Comparison of ENCODE assay signal across 25 mouse cellular contexts in the genomic region with DNA sequence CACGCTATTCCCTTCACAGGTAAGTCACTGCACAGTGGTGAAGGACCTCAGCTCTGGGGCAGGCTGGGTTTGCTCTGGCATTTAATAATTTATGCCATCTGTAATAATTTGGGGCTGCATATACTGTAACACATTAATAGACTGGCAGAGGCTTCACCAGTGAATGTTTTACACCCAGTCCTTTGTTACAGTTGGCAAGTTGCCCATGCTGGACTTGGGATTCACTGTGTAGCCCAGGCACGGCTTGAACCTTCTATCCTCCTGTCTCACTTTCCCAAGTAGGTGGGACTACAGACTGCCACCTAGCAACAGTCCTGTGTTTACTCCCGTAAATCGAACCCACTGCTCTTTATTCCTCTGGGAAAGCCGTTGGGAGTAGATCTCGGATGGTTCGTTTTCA. TPM values are rescaled to one million over a fixed set of nuclear protein-coding genes. Genes with fewer than 3 reads are reported as not detected.
DNase-seq lines count a peak whose midpoint lies in the region; ATAC-seq and TF ChIP-seq lines count a peak whose summit lies in the region.
"Had no signal": no experiment of that assay in that cellular context is flagged by ENCODE, and none has a peak within 500 bp of the region (broad histone marks: within the 10 kb centered on the region; RNA-seq: fewer than 3 reads in every experiment).

No protein-coding gene starts in this region.

- ATAC-seq in liver, embryonic 11.5 days (replicated peaks; ENCODE audit: low FRiP score) = no peak
- ATAC-seq: hindbrain, embryonic 16.5 days; intestine, postnatal 0 days; midbrain, embryonic 13.5 days; Patski had no signal

- 83% methylated on average over 7 of the region's 7 CpGs for WGBS in liver, adult 2 months
- WGBS in liver, embryonic 11.5 days = 91% methylated on average over 7 of the region's 7 CpGs
- 87% methylated on average over 7 of the region's 7 CpGs for WGBS in heart, embryonic 10.5 days

- H3K4me2 ChIP-seq in liver, embryonic 11.5 days = no peak overlapping the region
- H3K4me2 ChIP-seq: embryonic facial prominence, embryonic 13.5 days; heart, embryonic 15.5 days; limb, embryonic 12.5 days; liver, embryonic 15.5 days; midbrain, embryonic 13.5 days had no signal

- peak; percentile 12 for DNase-seq in liver, adult 2 months (ENCODE audit: extremely low read depth, low read depth, low spot score)
- no peak for DNase-seq in liver, embryonic 11.5 days (ENCODE audit: low spot score)
- peak; percentile 37 for DNase-seq in brain, embryonic 14.5 days (ENCODE audit: low read depth)
- DNase-seq in kidney, adult 9 months = peak; percentile 86
- DNase-seq in kidney, postnatal 4 days = peak; percentile 15 to 50
- no peak for DNase-seq in frontal cortex, postnatal 36 days (ENCODE audit: low spot score in 2 of 2)
- DNase-seq in heart, embryonic 10.5 days (ENCODE audit: low spot score) = no peak
- DNase-seq: adrenal gland, postnatal 10 days; cerebellum, adult 9-11 months; gastrocnemius, postnatal 14 days; heart, adult 18-20 months; heart, postnatal 4 days; lung, postnatal 14 days; right cerebral cortex, postnatal 14 days had no signal

- H3K36me3 ChIP-seq in liver, adult 2 months (ENCODE audit: control insufficient read depth, insufficient read depth, low read length) = peaks cover 32% of the 10 kb centered on the region
- H3K36me3 ChIP-seq in liver, embryonic 11.5 days (ENCODE audit: control insufficient read depth, insufficient read depth, low read length) = peaks cover 6% of the 10 kb centered on the region
- H3K36me3 ChIP-seq in heart, embryonic 10.5 days = peaks cover 49% of the 10 kb centered on the region

- no peak overlapping the region for H3K9ac ChIP-seq in liver, adult 2 months (ENCODE audit: low read depth, low read length)
- H3K9ac ChIP-seq in liver, embryonic 11.5 days (ENCODE audit: low read depth, low read length) = no peak overlapping the region
- H3K9ac ChIP-seq: embryonic facial prominence, embryonic 13.5 days; heart, embryonic 15.5 days; limb, embryonic 12.5 days; liver, embryonic 15.5 days; midbrain, embryonic 13.5 days had no signal

- no peak for TF ChIP-seq POLR2A in liver, adult 2 months (IDR thresholded peaks at IDR 0.05; ENCODE audit: extremely low read depth, insufficient read depth, low read length)
- TF ChIP-seq POLR2A in brain, embryonic 14.5 days (IDR thresholded peaks at IDR 0.05; ENCODE audit: borderline replicate concordance, extremely low read depth, insufficient read depth, insufficient read length, poor library complexity, severe bottlenecking) = no peak

- no peaks in the 10 kb centered on the region for H3K4me1 ChIP-seq in liver, adult 2 months (ENCODE audit: control insufficient read depth, insufficient read depth, low read length)
- H3K4me1 ChIP-seq in liver, embryonic 11.5 days (replicated peaks; ENCODE audit: control insufficient read depth, insufficient read depth, low read length) = no peaks in the 10 kb centered on the region
- peaks cover 7% of the 10 kb centered on the region; the same call in 1 of the 2 replicates for H3K4me1 ChIP-seq in heart, embryonic 10.5 days
- H3K4me1 ChIP-seq: embryonic facial prominence, embryonic 13.5 days; limb, embryonic 12.5 days; liver, embryonic 15.5 days; midbrain, embryonic 13.5 days had no signal

- no peak for TF ChIP-seq CTCF in liver, adult 2 months (IDR thresholded peaks at IDR 0.05; ENCODE audit: low read depth, low read length)
- TF ChIP-seq CTCF in brain, embryonic 14.5 days (IDR thresholded peaks at IDR 0.05; ENCODE audit: borderline replicate concordance, extremely low read depth, insufficient read depth, insufficient read length) = no peak

- H3K4me3 ChIP-seq in liver, adult 2 months (ENCODE audit: insufficient read depth, low read depth, low read length) = no peak overlapping the region
- H3K4me3 ChIP-seq in liver, embryonic 11.5 days (ENCODE audit: low read depth, low read length) = no peak overlapping the region
- H3K4me3 ChIP-seq in heart, embryonic 10.5 days = no peak overlapping the region
- H3K4me3 ChIP-seq: embryonic facial prominence, embryonic 13.5 days; heart, embryonic 15.5 days; limb, embryonic 12.5 days; liver, embryonic 15.5 days; midbrain, embryonic 13.5 days; myocyte had no signal

- H3K27ac ChIP-seq in liver, adult 2 months (replicated peaks; ENCODE audit: insufficient read depth, low read depth, low read length) = no peak overlapping the region
- H3K27ac ChIP-seq in liver, embryonic 11.5 days (ENCODE audit: low read depth, low read length) = no peak overlapping the region
- no peak overlapping the region for H3K27ac ChIP-seq in heart, embryonic 10.5 days
- H3K27ac ChIP-seq: embryonic facial prominence, embryonic 13.5 days; heart, embryonic 15.5 days; limb, embryonic 12.5 days; liver, embryonic 15.5 days; midbrain, embryonic 13.5 days had no signal

- H3K9me3 ChIP-seq in liver, embryonic 11.5 days (ENCODE audit: control insufficient read depth, low read length) = no peaks in the 10 kb centered on the region
- H3K9me3 ChIP-seq in heart, embryonic 10.5 days = no peaks in the 10 kb centered on the region
- H3K9me3 ChIP-seq: embryonic facial prominence, embryonic 13.5 days; heart, embryonic 15.5 days; limb, embryonic 12.5 days; liver, embryonic 15.5 days; midbrain, embryonic 13.5 days had no signal

- H3K27me3 ChIP-seq in liver, adult 2 months (ENCODE audit: control insufficient read depth, insufficient read depth, low read length) = no peaks in the 10 kb centered on the region
- no peaks in the 10 kb centered on the region for H3K27me3 ChIP-seq in liver, embryonic 11.5 days (replicated peaks; ENCODE audit: control insufficient read depth, insufficient read depth, low read length)
- no peaks in the 10 kb centered on the region for H3K27me3 ChIP-seq in heart, embryonic 10.5 days (ENCODE audit: insufficient read depth, poor library complexity, severe bottlenecking)
- H3K27me3 ChIP-seq: embryonic facial prominence, embryonic 13.5 days; heart, embryonic 15.5 days; limb, embryonic 12.5 days; liver, embryonic 15.5 days; midbrain, embryonic 13.5 days; Patski had no signal

- H3K79me2 ChIP-seq in liver, adult 2 months (ENCODE audit: control insufficient read depth, insufficient read depth, low read length) = no peaks in the 10 kb centered on the region

RNA-seq across cellular contexts. Expression of gene Syt16, which starts 11.2 kb away (rescaled TPM):
- total RNA-seq in liver, adult 2 months (2014; rRNA removed) = 0.07 TPM in 1 of 2 replicates, not detected in the other
- polyA plus RNA-seq in liver, adult 2 months (2012; rRNA removed) = not detected in 2 replicates
- 0.27 and 0.53 TPM in 2 replicates for polyA plus RNA-seq in liver, embryonic 11.5 days (2014; fragmentation: Nextera tagmentation; extraction: Ambion mirVana)
- 36.5 and 43.4 TPM in 2 replicates for polyA plus RNA-seq in brain, embryonic 14.5 days (2012; rRNA removed)
- 0.32 and 0.33 TPM in 2 replicates for polyA plus RNA-seq in heart, embryonic 10.5 days (2016; fragmentation: Nextera tagmentation; extraction: Ambion mirVana)
- total RNA-seq: gastrocnemius, postnatal 14 days; heart, adult 18-20 months; megakaryocyte, adult 5-6 weeks had no signal
- polyA plus RNA-seq: myocyte; Patski; spleen, adult 2 months had no signal

RNA-seq across cellular contexts. Expression of gene Snapc1, which starts 22.0 kb away (rescaled TPM):
- 3.0 and 4.4 TPM in 2 replicates for total RNA-seq in liver, adult 2 months (2014; rRNA removed)
- polyA plus RNA-seq in liver, adult 2 months (2012; rRNA removed) = 5.4 and 6.0 TPM in 2 replicates
- polyA plus RNA-seq in liver, embryonic 11.5 days (2014; fragmentation: Nextera tagmentation; extraction: Ambion mirVana) = 13.6 and 15.1 TPM in 2 replicates
- 33.4 and 34.1 TPM in 2 replicates for polyA plus RNA-seq in brain, embryonic 14.5 days (2012; rRNA removed)
- 20.8 and 24.1 TPM in 2 replicates for polyA plus RNA-seq in heart, embryonic 10.5 days (2016; fragmentation: Nextera tagmentation; extraction: Ambion mirVana)

RNA-seq across cellular contexts. Expression of gene Gm49321, which starts 48.8 kb away (rescaled TPM):
- not detected in 2 replicates for total RNA-seq in liver, adult 2 months (2014; rRNA removed)
- polyA plus RNA-seq in liver, adult 2 months (2012; rRNA removed) = not detected in 2 replicates
- 6.6 and 9.7 TPM in 2 replicates for polyA plus RNA-seq in liver, embryonic 11.5 days (2014; fragmentation: Nextera tagmentation; extraction: Ambion mirVana)
- not detected in 2 replicates for polyA plus RNA-seq in brain, embryonic 14.5 days (2012; rRNA removed)
- 13.8 and 15.8 TPM in 2 replicates for polyA plus RNA-seq in heart, embryonic 10.5 days (2016; fragmentation: Nextera tagmentation; extraction: Ambion mirVana)
- polyA plus RNA-seq: myocyte had no signal

Comparison
In these comparisons a context has a peak if more than half of its experiments do, and no peak if none do; other contexts are left out.
1. DNase-seq: peak in liver, adult 2 months (single experiment), brain, embryonic 14.5 days (single experiment), kidney, adult 9 months (single experiment) and kidney, postnatal 4 days (2 of 2); none in liver, embryonic 11.5 days (single experiment), frontal cortex, postnatal 36 days (0 of 2) and heart, embryonic 10.5 days (single experiment).
2. RNA of gene Syt16, which starts 11.2 kb away (polyA plus RNA-seq): 36.5 to 43.4 TPM in brain, embryonic 14.5 days; 0.32 to 0.33 TPM in heart, embryonic 10.5 days, 0.27 to 0.53 TPM in liver, embryonic 11.5 days and not detected in liver, adult 2 months; every median in the first group is over 10 times any median in the second.